Mouse (Mus musculus): ENCODE data around the gene Phlpp1.

GRCm38 (mm10) chr1:106164111-106164510 is 7.4 kb upstream of the Phlpp1 start:
- TF ChIP-seq CTCF (IDR thresholded peaks at IDR 0.05; ENCODE audit: low read depth, low read length) (no peak), POLR2A (IDR thresholded peaks at IDR 0.05; ENCODE audit: borderline replicate concordance, low read depth, low read length) (no peak)

Data from bone marrow macrophage, adult 2 months (primary cell).